Mouse (Mus musculus) liver, embryonic 16.5 days (tissue): ENCODE results near the gene Rpl19. TPM values are rescaled to one million over a fixed set of nuclear protein-coding genes. Genes with fewer than 3 reads are reported as not detected.

Experiments
- ATAC-seq: fragments of 200-750 bp; cut with Nextera tagmentation; 2 replicates; pipeline ENCODE4 v1.8.0; 2017; ENCODE audit warnings: low read depth, mild to moderate bottlenecking, moderate number of reproducible peaks, moderate library complexity
- H3K27ac ChIP-seq: fragments of 300-500 bp; sonication (generic); 2 replicates; pipeline ENCODE4 v1.5.1; 2014; ENCODE audit warnings: mild to moderate bottlenecking, low read length
- H3K27me3 ChIP-seq: fragments of 300-500 bp; sonication (generic); 2 replicates; pipeline ENCODE4 v1.6.1; 2014; ENCODE audit warnings: low read depth, low read length, mixed read lengths; ENCODE audit not compliant: control insufficient read depth, insufficient read depth
- H3K36me3 ChIP-seq: fragments of 300-500 bp; sonication (generic); 2 replicates; pipeline ENCODE4 v1.6.1; 2014; ENCODE audit warnings: mild to moderate bottlenecking; ENCODE audit not compliant: control insufficient read depth, insufficient read depth
- H3K4me1 ChIP-seq: fragments of 300-500 bp; sonication (generic); 2 replicates; pipeline ENCODE4 v1.6.1; 2014; ENCODE audit warnings: low read depth, low read length, mixed read lengths; ENCODE audit not compliant: control insufficient read depth
- H3K4me2 ChIP-seq: fragments of 300-500 bp; sonication (generic); 2 replicates; pipeline ENCODE4 v1.6.1; 2014; ENCODE audit warnings: low read depth, low read length, mixed read lengths
- H3K4me3 ChIP-seq: fragments of 300-500 bp; sonication (generic); 2 replicates; pipeline ENCODE4 v1.5.1; 2014; ENCODE audit warnings: low read depth, mild to moderate bottlenecking, low read length
- H3K9ac ChIP-seq: fragments of 300-500 bp; sonication (generic); 2 replicates; pipeline ENCODE4 v1.6.1; 2014; ENCODE audit warnings: low read depth, low read length
- H3K9me3 ChIP-seq: fragments of 300-500 bp; sonication (generic); replicated peaks from 2 replicates; pipeline ENCODE4 v1.6.1; 2016; ENCODE audit warnings: low read length; ENCODE audit not compliant: control insufficient read depth
- WGBS: fragments of 180-500 bp; shearing (Covaris S2); extraction: QIAGEN DNeasy Blood & Tissue Kit; methylation state at CpG from one replicate; pipeline ENCODE4 v1.1.7; 2014; ENCODE audit not compliant: insufficient replicate concordance; 5-methylcytosine and 5-hydroxymethylcytosine counted together
- polyA plus RNA-seq: library from polyadenylated mRNA; unstranded; fragments of >200 nt; fragmentation: Nextera tagmentation; extraction: Ambion mirVana; gene quantifications from 2 replicates; pipeline ENCODE4 v1.2.1, GENCODE M21; 2015

Gene Rpl19
- polyA plus RNA-seq, 1 experiment from 2014 or later: 478 TPM

GRCm38 (mm10) chr11:97985727-97986677, 40.5 kb upstream of the Rpl19 start, which contains the start of gene Plxdc1:
Gene Plxdc1, minus strand, starts transcription at chr11:97986444.
- Histone ChIP-seq H3K36me3 (no peaks in the 10 kb centered on the region), H3K9me3 (no peaks in the 10 kb centered on the region), H3K4me1 (peaks cover 29% of the 10 kb centered on the region), H3K27me3 (peaks cover 30% of the 10 kb centered on the region), H3K9ac (peak within 1 kb of the TSS; percentile 53), H3K27ac (no peak within 1 kb of the TSS), H3K4me2 (peak within 1 kb of the TSS; percentile 92), H3K4me3 (peak within 1 kb of the TSS; percentile 87)
- WGBS: 4% methylated on average over 74 of the region's 74 CpGs
- ATAC-seq: no peak

- Histone ChIP-seq H3K9ac (no peak overlapping the region), H3K4me2 (peak overlapping the region; percentile 92), H3K4me3 (peak overlapping the region; percentile 87), H3K4me1 (peaks cover 29% of the 10 kb centered on the region), H3K9me3 (no peaks in the 10 kb centered on the region), H3K27me3 (peaks cover 30% of the 10 kb centered on the region), H3K27ac (no peak overlapping the region), H3K36me3 (no peaks in the 10 kb centered on the region)
- 30% methylated on average over 16 of the region's 17 CpGs for WGBS
- no peak for ATAC-seq
Measured at GRCm38 (mm10) chr11:97986738-97987465, 39.6 kb upstream of the Rpl19 start.

GRCm38 (mm10) chr11:97987551-97988526, 38.7 kb upstream of the Rpl19 start:
- peaks cover 30% of the 10 kb centered on the region for H3K27me3 ChIP-seq

GRCm38 (mm10) chr11:97988530-97989096, 37.9 kb upstream of the Rpl19 start:
- peak overlapping the region; percentile 83 for H3K9ac ChIP-seq
- peak; percentile 85 for ATAC-seq
- WGBS: under 1% methylated on average over 26 of the region's 26 CpGs
- no peaks in the 10 kb centered on the region for H3K9me3 ChIP-seq
- peak overlapping the region; percentile 87 for H3K4me3 ChIP-seq
- H3K36me3 ChIP-seq: no peaks in the 10 kb centered on the region
- H3K27me3 ChIP-seq: peaks cover 30% of the 10 kb centered on the region
- H3K27ac ChIP-seq: peak overlapping the region; percentile 90
- peak overlapping the region; percentile 92 for H3K4me2 ChIP-seq
- peaks cover 29% of the 10 kb centered on the region for H3K4me1 ChIP-seq

More at GRCm38 (mm10) chr11:97987551-97988526, 38.7 kb upstream of the Rpl19 start:
- Histone ChIP-seq H3K27ac (peak overlapping the region; percentile 90), H3K36me3 (no peaks in the 10 kb centered on the region), H3K9me3 (no peaks in the 10 kb centered on the region), H3K9ac (peak overlapping the region; percentile 83), H3K4me3 (peak overlapping the region; percentile 87), H3K4me2 (peak overlapping the region; percentile 92), H3K4me1 (peaks cover 29% of the 10 kb centered on the region)
- peak; percentile 76 for ATAC-seq
- WGBS: under 1% methylated on average over 42 of the region's 42 CpGs

- no peaks in the 10 kb centered on the region for H3K9me3 ChIP-seq
- H3K36me3 ChIP-seq: no peaks in the 10 kb centered on the region
- H3K27me3 ChIP-seq: peaks cover 4% of the 10 kb centered on the region; the same call in 1 of the 2 replicates
- 0 out of 2 replicates have a peak overlapping the region, but pooled peaks have one; percentile 7 for H3K9ac ChIP-seq
- ATAC-seq: peak; percentile 55
- peaks cover 23% of the 10 kb centered on the region for H3K4me1 ChIP-seq
- H3K27ac ChIP-seq: no peak overlapping the region
- H3K4me2 ChIP-seq: peak overlapping the region; percentile 74
- under 1% methylated on average over 13 of the region's 13 CpGs for WGBS
- peak overlapping the region; percentile 56 for H3K4me3 ChIP-seq
Measured at GRCm38 (mm10) chr11:97994539-97995100, 31.9 kb upstream of the Rpl19 start.

GRCm38 (mm10) chr11:97995564-97996288, 30.8 kb upstream of the Rpl19 start, which contains the start of gene Arl5c:
Gene Arl5c, minus strand, starts transcription at chr11:97996181.
- peak within 1 kb of the TSS; percentile 74 for H3K4me2 ChIP-seq
- 2% methylated on average over 26 of the region's 26 CpGs for WGBS
- peak; percentile 35; the same call in 1 of the 2 replicates for ATAC-seq
- H3K9ac ChIP-seq: peak within 1 kb of the TSS; percentile 21; the same call in 1 of the 2 replicates
- peaks cover 4% of the 10 kb centered on the region for H3K27me3 ChIP-seq
- H3K4me3 ChIP-seq: peak within 1 kb of the TSS; percentile 56
- peaks cover 20% of the 10 kb centered on the region for H3K4me1 ChIP-seq
- H3K9me3 ChIP-seq: no peaks in the 10 kb centered on the region
- peak within 1 kb of the TSS; percentile 36; the same call in 1 of the 2 replicates for H3K27ac ChIP-seq
- no peaks in the 10 kb centered on the region for H3K36me3 ChIP-seq

- 19% methylated on average over 1 of the region's 1 CpGs for WGBS
- Histone ChIP-seq H3K36me3 (no peaks in the 10 kb centered on the region), H3K27ac (no peak overlapping the region), H3K4me1 (peaks cover 20% of the 10 kb centered on the region), H3K4me3 (no peak overlapping the region), H3K27me3 (peaks cover 4% of the 10 kb centered on the region), H3K4me2 (no peak overlapping the region), H3K9ac (no peak overlapping the region), H3K9me3 (no peaks in the 10 kb centered on the region)
- ATAC-seq: no peak
Measured at GRCm38 (mm10) chr11:97996691-97997090, 29.8 kb upstream of the Rpl19 start.
